In the genomic region with DNA sequence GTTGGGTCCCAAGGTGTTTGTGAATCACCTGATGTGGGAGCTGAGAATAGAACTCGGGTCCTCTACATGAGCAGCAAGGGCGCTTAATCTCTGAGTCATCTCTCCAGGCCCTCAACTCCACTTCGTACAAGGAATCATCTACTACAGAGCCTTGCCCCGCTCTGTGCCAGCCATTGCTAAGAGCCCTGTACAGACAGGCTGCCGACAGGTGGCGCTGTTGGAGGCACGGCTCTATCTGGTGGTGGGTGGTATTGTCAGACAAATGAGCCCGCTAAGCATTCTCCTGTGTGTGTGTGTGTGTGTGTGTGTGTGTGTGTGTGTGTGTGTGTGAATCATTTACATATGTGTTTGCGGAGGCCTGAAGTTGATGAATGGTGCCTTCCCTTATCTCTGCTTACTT, we compare ENCODE assay signal across 9 mouse cellular contexts. TPM values are rescaled to one million over a fixed set of nuclear protein-coding genes. Genes with fewer than 3 reads are reported as not detected.
A peak's percentile ranks its signal among the peaks of the same experiment; 100 is the strongest.
DNase-seq lines count a peak whose midpoint lies in the region; ATAC-seq lines count a peak whose summit lies in the region.
"Had no signal": no experiment of that assay in that cellular context is flagged by ENCODE, and none has a peak within 500 bp of the region (broad histone marks: within the 10 kb centered on the region; RNA-seq: fewer than 3 reads in every experiment).

No protein-coding gene starts in this region.

- no peak overlapping the region for H3K9ac ChIP-seq in hindbrain, embryonic 12.5 days
- H3K9ac ChIP-seq in hindbrain, embryonic 16.5 days (ENCODE audit: low read depth, low read length) = no peak overlapping the region
- H3K9ac ChIP-seq: limb, embryonic 13.5 days had no signal

- WGBS in hindbrain, embryonic 10.5 days = 93% methylated on average over 9 of the region's 9 CpGs
- WGBS in hindbrain, embryonic 12.5 days = 83% methylated on average over 9 of the region's 9 CpGs
- WGBS in hindbrain, embryonic 16.5 days = 76% methylated on average over 9 of the region's 9 CpGs

- H3K27ac ChIP-seq in hindbrain, embryonic 10.5 days = no peak overlapping the region
- H3K27ac ChIP-seq in hindbrain, embryonic 12.5 days = no peak overlapping the region
- H3K27ac ChIP-seq in hindbrain, embryonic 16.5 days (ENCODE audit: low read depth, low read length) = no peak overlapping the region
- H3K27ac ChIP-seq: limb, embryonic 13.5 days had no signal

- no peaks in the 10 kb centered on the region for H3K9me3 ChIP-seq in hindbrain, embryonic 10.5 days
- H3K9me3 ChIP-seq in hindbrain, embryonic 12.5 days (replicated peaks) = no peaks in the 10 kb centered on the region
- H3K9me3 ChIP-seq in hindbrain, embryonic 16.5 days (ENCODE audit: control insufficient read depth, low read length) = no peaks in the 10 kb centered on the region
- H3K9me3 ChIP-seq: limb, embryonic 13.5 days had no signal

- no peaks in the 10 kb centered on the region for H3K36me3 ChIP-seq in hindbrain, embryonic 10.5 days
- no peaks in the 10 kb centered on the region for H3K36me3 ChIP-seq in hindbrain, embryonic 12.5 days
- H3K36me3 ChIP-seq in hindbrain, embryonic 16.5 days (ENCODE audit: control insufficient read depth, insufficient read depth, low read length) = no peaks in the 10 kb centered on the region
- H3K36me3 ChIP-seq: limb, embryonic 13.5 days had no signal

- ATAC-seq in hindbrain, embryonic 12.5 days (ENCODE audit: low FRiP score) = no peak
- ATAC-seq in granulocyte monocyte progenitor cell, adult 5-6 weeks (replicated peaks; ENCODE audit: poor library complexity, severe bottlenecking) = peak; percentile 57
- no peak for ATAC-seq in hindbrain, embryonic 16.5 days

- H3K27me3 ChIP-seq in hindbrain, embryonic 10.5 days (ENCODE audit: insufficient read depth, poor library complexity, severe bottlenecking) = no peaks in the 10 kb centered on the region
- H3K27me3 ChIP-seq in hindbrain, embryonic 12.5 days = no peaks in the 10 kb centered on the region
- H3K27me3 ChIP-seq in hindbrain, embryonic 16.5 days (replicated peaks; ENCODE audit: control insufficient read depth, insufficient read depth, low read length) = no peaks in the 10 kb centered on the region
- H3K27me3 ChIP-seq: limb, embryonic 13.5 days had no signal

- peaks cover 6% of the 10 kb centered on the region for H3K4me1 ChIP-seq in hindbrain, embryonic 10.5 days (replicated peaks)
- H3K4me1 ChIP-seq in hindbrain, embryonic 12.5 days = no peaks in the 10 kb centered on the region
- no peaks in the 10 kb centered on the region for H3K4me1 ChIP-seq in hindbrain, embryonic 16.5 days (ENCODE audit: control insufficient read depth, insufficient read depth, low read depth, low read length)

- H3K4me2 ChIP-seq in hindbrain, embryonic 12.5 days (replicated peaks) = no peak overlapping the region
- no peak overlapping the region for H3K4me2 ChIP-seq in hindbrain, embryonic 16.5 days (ENCODE audit: low read length)
- H3K4me2 ChIP-seq: limb, embryonic 13.5 days had no signal

- peak; percentile 22 for DNase-seq in hindbrain, embryonic 10.5 days (ENCODE audit: low spot score)
- DNase-seq in thymus, postnatal 14 days = peak; percentile 45
- no peak for DNase-seq in thymus, adult 18-20 months
- DNase-seq in thymus, postnatal 4 days = peak; percentile 69
- no peak for DNase-seq in spleen, adult 18-20 months

- no peak overlapping the region for H3K4me3 ChIP-seq in hindbrain, embryonic 10.5 days
- H3K4me3 ChIP-seq in hindbrain, embryonic 12.5 days = no peak overlapping the region
- H3K4me3 ChIP-seq in hindbrain, embryonic 16.5 days (ENCODE audit: low read length) = no peak overlapping the region
- H3K4me3 ChIP-seq: limb, embryonic 13.5 days had no signal

RNA-seq across cellular contexts. Expression of gene Gtf2i, which starts 30.9 kb away (rescaled TPM):
- 180 and 189 TPM in 2 replicates for polyA plus RNA-seq in hindbrain, embryonic 10.5 days (2016; fragmentation: Nextera tagmentation; extraction: Ambion mirVana)
- polyA plus RNA-seq in hindbrain, embryonic 12.5 days (2016; fragmentation: Nextera tagmentation; extraction: Ambion mirVana) = 242 and 254 TPM in 2 replicates
- total RNA-seq in granulocyte monocyte progenitor cell, adult 5-6 weeks (2014; fragmentation: Nextera tagmentation) = 139 and 142 TPM in 2 replicates
- total RNA-seq in granulocyte monocyte progenitor cell, adult 5-6 weeks (2017) = 49.9 and 63.1 TPM in 2 replicates
- 132 and 141 TPM in 2 replicates for polyA plus RNA-seq in hindbrain, embryonic 16.5 days (2015; fragmentation: Nextera tagmentation; extraction: Ambion mirVana)

Comparison
In these comparisons a context has a peak if more than half of its experiments do, and no peak if none do; other contexts are left out.
1. DNase-seq: peak in hindbrain, embryonic 10.5 days (single experiment), thymus, postnatal 14 days (single experiment) and thymus, postnatal 4 days (single experiment); none in thymus, adult 18-20 months (0 of 2) and spleen, adult 18-20 months (0 of 2).